Mouse (Mus musculus) ovary, postnatal 14 days (tissue): ENCODE data around the gene Atf3.

Source experiments
- DNase-seq: peaks from one replicate; pipeline ENCODE4 v3.0.0; 2022; ENCODE audit warnings: low spot score

Gene Atf3

GRCm38 (mm10) chr1:191217939-191218338 lies at the start of gene Atf3:
Gene Atf3, minus strand, starts transcription at chr1:191218039.
- DNase-seq = no peak

DNA sequence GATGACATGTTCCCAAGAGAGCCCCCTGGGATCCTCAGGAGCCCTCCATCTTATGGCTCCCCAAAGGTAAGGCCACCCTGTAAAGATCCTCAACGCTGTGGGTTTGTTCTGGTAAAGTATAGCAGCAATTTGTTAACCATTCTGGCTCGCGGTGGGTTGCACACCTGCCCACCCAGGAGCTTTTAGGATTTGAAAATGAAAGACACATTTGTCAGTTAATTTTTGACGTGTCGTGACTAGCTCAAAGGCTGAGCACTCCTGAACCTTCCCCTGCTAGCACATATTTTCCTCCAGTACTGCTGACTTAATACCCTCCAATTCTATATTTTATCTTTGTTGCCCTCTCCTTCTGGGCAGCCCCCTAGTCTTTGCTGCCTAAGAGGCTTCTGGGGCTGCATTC lies 49.3 kb upstream of the Atf3 start:
- no peak for DNase-seq

DNA sequence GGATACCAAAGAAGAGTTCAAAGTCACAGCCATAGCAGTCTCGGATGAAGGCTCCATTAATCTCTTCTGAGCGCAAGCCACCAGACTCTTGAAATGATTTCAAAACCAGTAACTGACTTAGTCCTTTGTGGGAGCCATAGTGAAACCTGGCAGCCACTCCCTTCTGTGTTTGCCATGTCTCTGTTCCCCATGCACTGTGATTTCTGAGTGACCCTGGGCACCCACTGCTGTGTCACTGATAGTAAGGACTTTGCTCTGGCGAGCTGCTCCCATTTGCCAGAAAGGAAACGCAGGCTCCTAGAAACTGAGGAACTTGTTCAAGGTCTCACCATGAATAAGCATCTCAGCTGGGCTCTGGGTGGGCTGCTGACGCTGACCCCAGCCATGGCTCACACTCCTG lies 45.6 kb upstream of the Atf3 start:
- DNase-seq = no peak

- no peak for DNase-seq
Observed at GRCm38 (mm10) chr1:191261861-191262260, 44.0 kb upstream of the Atf3 start.

DNA sequence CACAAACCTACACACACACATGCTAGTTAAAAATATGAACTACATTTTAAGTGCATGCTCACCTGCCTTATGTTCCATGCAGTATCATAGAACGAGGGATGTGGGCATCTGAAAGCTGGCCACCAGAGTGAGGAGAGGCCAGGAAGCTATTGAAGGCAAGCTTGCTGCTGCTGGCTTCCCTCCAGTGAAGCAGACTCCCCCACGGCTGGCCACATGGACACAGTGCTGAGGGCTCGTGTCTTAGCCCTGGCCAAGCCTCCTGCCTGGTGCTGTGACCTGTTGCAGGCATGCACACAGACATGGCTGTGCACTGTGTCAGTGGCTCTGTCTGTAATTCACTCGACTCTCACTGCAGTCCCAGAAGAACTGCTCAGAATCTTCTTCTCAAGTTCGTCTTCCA lies 41.8 kb upstream of the Atf3 start:
- no peak for DNase-seq

GRCm38 (mm10) chr1:191259121-191259520 lies 41.3 kb upstream of the Atf3 start:
- no peak for DNase-seq

DNA sequence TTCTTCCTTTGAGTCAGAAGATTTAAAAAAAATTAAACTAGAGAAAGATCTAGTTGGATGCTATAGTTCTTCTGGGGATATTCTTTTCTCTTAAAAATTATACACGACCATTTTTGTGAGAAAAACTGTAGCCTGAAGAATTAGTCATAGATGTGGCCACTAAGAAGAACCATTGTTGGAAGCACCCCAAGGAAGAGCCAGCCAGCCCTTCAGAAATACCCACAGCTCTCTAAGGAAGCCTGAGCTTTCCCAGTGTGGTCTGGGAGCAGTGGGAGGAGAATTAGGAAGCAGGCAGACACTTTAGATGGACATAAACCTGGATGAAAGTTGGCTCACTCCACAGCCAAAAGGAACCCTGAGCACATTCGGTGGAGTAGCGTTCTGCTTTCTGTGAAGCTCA lies 40.7 kb upstream of the Atf3 start:
- DNase-seq = no peak

DNA sequence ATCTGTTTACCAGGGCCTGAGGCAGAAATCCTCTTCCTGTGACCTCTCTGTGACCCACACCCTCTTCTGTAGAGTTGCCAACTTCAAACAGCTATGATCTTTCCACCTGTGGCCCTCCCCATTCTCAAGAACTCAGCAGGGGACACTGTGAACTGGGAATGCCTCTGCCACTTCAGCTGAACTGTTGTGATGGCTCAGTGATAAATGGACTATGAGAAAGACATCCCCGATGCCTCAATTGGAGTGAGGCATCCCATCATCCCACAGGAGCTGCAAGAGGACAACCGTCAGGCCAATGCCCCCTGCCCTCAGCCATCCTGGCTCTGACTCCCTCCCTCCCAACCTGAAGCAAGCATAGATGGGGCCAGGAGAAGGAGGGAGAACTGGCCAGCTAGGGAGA lies 40.1 kb upstream of the Atf3 start:
- DNase-seq = no peak

- DNase-seq = no peak
Observed at GRCm38 (mm10) chr1:191257351-191257771, 39.5 kb upstream of the Atf3 start.

- DNase-seq = no peak
Observed at GRCm38 (mm10) chr1:191256566-191257350, 38.9 kb upstream of the Atf3 start.

GRCm38 (mm10) chr1:191256134-191256533 lies 38.3 kb upstream of the Atf3 start:
- no peak for DNase-seq

GRCm38 (mm10) chr1:191254448-191254847 lies 36.6 kb upstream of the Atf3 start:
- peak; percentile 15 for DNase-seq

GRCm38 (mm10) chr1:191253636-191254035 lies 35.8 kb upstream of the Atf3 start:
- DNase-seq = no peak

DNA sequence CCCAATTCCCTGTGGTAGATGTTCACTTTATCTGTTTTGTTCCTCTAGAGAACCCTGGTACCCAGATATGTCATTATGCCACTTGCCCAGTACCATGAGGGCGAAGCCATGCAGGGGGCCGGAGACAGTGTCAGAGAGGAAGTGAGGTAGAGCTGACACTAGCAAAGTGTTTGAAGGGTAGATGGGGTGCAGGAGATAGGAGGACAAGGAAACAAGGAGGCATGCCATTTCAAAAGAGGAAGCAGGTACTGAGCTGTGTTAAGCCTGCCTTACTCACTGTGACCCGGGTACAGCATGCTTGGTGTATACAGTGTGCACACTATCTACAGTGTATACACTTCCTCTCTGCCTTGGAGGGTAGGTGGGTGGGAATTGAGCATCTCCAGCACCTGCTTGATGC lies 32.1 kb upstream of the Atf3 start:
- no peak for DNase-seq

DNA sequence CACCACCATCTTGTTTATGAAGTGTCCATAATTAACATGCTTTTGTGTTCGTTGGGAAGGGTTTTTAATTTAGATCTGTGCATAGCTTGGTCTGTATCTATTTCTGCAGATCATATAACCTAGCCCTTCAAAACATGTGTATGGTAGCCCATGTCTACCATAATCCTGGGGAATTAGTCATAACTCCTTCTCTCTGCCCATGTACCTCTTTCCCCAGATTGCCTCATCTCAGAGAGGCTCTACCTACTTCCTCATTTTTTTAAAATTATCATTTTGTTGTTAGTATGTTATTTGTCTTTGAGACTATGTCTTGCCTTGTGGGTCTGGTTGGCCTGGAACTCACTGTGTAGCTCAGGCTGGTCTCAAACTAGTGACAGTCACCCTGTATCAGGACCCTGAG lies 30.6 kb upstream of the Atf3 start:
- no peak for DNase-seq

DNA sequence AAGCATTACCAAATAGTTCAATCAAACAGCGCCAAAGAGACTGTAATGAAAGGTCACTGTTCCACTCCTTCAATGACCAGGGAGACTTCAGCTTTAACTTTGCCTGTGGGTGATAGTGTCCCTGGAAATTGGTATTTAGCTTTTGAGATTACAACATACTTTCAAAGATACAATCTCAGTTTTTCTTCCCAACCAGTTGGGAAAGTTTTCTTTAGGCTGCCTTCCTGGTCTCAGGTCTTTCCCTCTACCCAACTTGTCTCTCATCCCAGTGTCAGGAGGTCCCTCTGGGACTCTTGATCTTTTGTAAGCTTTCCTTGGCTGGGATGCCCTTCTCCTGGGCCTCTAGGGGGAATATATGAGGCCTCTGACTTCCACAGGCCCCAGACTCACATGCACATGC lies 29.7 kb upstream of the Atf3 start:
- DNase-seq = no peak

- no peak for DNase-seq
Observed at GRCm38 (mm10) chr1:191243855-191244254, 26.0 kb upstream of the Atf3 start.

DNA sequence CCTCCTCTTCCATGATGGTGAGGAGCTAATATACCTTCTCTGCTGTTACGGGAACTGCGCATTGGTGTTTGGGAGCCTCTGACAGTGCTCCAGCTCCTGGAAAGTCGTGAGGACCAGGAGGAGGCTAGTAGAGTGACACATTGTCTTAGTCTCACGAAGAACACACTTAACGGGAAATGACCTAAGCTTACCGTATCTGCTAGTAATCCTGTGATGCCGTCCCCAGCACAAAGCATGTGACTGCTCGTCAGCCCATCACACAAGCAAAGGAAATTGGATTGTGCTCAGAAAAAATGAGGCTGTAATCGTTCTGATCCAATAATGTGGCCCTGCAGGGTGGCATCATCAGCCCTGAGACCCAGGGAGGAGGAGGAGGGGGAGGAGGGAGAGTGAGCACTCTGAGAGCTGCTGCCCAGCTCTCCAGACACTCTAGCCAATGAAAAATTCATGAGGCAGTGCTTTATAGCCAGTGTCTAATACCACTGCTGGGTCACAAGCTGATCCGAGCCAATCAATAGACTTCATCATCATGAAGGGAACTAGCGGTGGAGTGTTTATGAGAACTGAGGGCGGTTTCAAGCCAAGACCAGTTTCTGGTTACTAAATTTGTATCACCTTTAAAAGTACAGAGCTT lies 24.3 kb upstream of the Atf3 start:
- no peak for DNase-seq

GRCm38 (mm10) chr1:191241574-191241973 lies 23.7 kb upstream of the Atf3 start:
- no peak for DNase-seq

DNA sequence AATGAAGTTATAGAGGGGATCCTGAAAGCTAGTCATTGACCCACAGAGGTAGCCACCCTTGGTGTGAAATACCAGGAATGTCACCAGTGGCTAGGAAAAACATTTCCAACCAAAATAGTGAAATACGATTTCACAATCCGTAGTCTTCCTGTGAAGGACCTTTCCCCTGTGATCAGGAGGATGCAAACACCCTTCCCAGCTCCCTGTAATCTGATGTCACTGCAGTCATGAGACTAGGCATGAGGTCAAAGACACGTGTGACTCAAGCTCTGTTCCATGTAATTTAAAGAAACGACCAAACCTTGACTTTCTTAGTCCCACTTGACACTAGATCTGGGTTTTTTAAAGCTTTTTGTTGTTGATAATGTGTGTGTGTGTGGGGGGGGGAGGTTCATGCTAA lies 21.8 kb upstream of the Atf3 start:
- DNase-seq = no peak

GRCm38 (mm10) chr1:191235788-191236542 lies 18.1 kb upstream of the Atf3 start:
- no peak for DNase-seq

DNA sequence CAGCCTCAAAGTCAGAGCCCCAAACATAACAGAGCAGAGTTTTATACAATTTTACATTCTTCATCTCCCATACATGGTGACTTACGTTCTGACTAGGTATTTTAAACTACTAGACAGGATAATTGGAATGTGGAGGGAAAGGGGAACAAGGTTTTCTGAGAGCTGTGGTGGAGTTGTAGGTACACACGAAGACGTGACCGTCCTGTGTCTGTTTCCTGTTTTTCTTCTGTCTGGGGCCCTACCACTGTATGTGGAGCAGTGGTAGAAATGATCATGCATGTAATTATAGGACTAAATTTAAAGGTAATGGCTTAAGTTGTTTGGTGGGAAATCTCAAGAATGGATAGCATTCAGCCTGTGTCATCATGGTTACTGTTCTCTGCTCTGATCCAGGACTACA lies 17.0 kb upstream of the Atf3 start:
- DNase-seq = no peak

- no peak for DNase-seq
Observed at GRCm38 (mm10) chr1:191230355-191230931, 12.6 kb upstream of the Atf3 start.
